Mouse (Mus musculus): Measurements from ENCODE around the gene Tsku.

DNA sequence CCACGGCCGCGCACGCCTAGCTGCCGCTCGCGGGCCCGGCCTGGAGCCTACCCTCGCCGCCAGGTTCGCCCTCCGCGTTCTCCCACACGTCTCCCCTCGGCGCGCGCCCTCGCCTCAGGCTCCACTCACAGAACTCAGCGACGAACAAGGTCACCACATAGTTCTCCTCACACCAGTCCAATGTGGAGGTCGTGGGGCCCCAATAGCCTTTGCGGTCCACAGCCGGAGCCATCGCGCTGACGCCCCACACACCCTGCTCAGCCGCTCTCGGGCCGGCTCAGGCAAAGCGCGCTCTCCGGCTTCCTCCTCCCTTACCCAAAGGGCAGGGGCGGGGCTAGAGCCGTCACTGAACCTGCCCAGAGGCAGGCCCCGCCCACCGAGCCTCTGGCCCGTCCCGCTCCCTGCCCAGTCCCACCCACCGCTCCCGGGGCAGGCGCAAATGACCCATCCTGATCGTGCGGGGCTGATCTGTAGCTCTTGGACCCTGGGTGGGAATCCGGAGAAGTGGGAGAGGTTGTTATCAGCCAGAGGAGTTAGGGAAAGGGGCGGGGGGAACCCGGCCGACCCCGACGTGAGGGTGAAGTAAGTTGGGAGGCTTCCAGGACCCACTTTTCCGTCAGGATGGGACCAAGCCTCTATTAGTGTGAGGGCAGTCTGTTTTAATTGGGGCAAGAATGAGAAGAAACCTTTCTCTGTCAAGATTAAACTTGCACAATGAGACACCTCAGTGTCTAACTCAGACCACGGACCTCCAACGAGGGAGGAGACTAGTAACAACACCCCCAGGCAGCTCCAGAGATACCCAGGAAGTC, 51.7 kb downstream of the Tsku start:
- TF ChIP-seq POLR2A (IDR thresholded peaks at IDR 0.05; ENCODE audit: control insufficient read depth, low read depth, low read length) (peak; percentile 96), CTCF (IDR thresholded peaks at IDR 0.05; ENCODE audit: control insufficient read depth, insufficient read depth, insufficient replicate concordance, low read depth, low read length) (no peak)

Data from testis, adult 2 months (tissue).